9 mouse cellular contexts compared by ENCODE assay signal in the genomic region with DNA sequence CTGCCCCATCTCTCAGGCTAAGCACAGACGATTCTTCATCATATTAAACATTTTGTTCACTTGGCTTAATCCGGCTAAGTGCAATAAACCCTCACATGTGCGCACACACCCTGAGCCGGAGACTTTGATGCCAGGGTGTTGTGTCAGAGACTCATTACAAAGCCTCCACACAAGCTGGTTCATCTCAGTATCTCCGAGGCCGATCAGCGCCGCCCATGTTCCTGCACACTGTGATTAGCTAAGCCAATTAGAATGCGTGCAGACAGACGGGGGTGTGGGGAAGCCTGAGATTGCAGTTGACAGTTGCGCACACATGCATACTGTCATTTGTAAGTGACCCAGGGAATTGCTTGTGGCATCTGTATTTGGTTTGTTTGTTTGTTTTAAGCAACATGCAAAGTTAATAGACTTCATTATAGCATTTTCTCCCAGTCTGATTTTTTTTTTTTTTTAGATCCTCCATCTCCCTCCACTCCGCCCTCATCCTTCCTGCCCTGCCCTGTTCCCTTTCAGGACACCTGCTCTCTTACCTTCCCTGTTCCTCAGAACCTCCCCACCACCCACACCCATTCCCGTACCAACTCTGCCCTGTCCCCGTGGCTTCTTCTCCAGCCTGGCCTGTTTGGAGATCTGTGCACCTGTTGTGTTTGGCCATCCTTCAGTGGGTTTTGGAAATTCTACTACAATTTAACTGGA.
A peak's percentile ranks its signal among the peaks of the same experiment; 100 is the strongest.
DNase-seq lines count a peak whose midpoint lies in the region; ATAC-seq lines count a peak whose summit lies in the region.
"Had no signal": no experiment of that assay in that cellular context is flagged by ENCODE, and none has a peak within 500 bp of the region (broad histone marks: within the 10 kb centered on the region; RNA-seq: fewer than 3 reads in every experiment).

No protein-coding gene starts in this region.

- 59% methylated on average over 14 of the region's 14 CpGs for WGBS in hindbrain, embryonic 16.5 days
- 76% methylated on average over 14 of the region's 14 CpGs for WGBS in hindbrain, embryonic 10.5 days
- WGBS in intestine, embryonic 16.5 days: 52% methylated on average over 14 of the region's 14 CpGs
- WGBS in liver, embryonic 15.5 days (ENCODE audit: insufficient replicate concordance): 46% methylated on average over 14 of the region's 14 CpGs

- no peak overlapping the region for H3K4me3 ChIP-seq in hindbrain, embryonic 16.5 days (ENCODE audit: low read length)
- no peak overlapping the region for H3K4me3 ChIP-seq in hindbrain, embryonic 10.5 days
- no peak overlapping the region for H3K4me3 ChIP-seq in intestine, embryonic 16.5 days (ENCODE audit: low read length)
- no peak overlapping the region for H3K4me3 ChIP-seq in liver, embryonic 15.5 days (replicated peaks)
- H3K4me3 ChIP-seq: limb, embryonic 12.5 days had no signal

- H3K4me2 ChIP-seq in hindbrain, embryonic 16.5 days (ENCODE audit: low read length): peak overlapping the region; percentile 8
- H3K4me2 ChIP-seq in intestine, embryonic 16.5 days (ENCODE audit: low read depth, low read length): no peak overlapping the region
- peak overlapping the region; percentile 13; the same call in 1 of the 2 replicates for H3K4me2 ChIP-seq in liver, embryonic 15.5 days
- H3K4me2 ChIP-seq: limb, embryonic 12.5 days had no signal

- H3K4me1 ChIP-seq in hindbrain, embryonic 16.5 days (ENCODE audit: control insufficient read depth, insufficient read depth, low read depth, low read length): peaks cover 4% of the 10 kb centered on the region
- peaks cover 22% of the 10 kb centered on the region for H3K4me1 ChIP-seq in hindbrain, embryonic 10.5 days (replicated peaks)
- H3K4me1 ChIP-seq in intestine, embryonic 16.5 days (ENCODE audit: control insufficient read depth, insufficient read depth, low read length): peaks cover 3% of the 10 kb centered on the region; the same call in 1 of the 2 replicates
- peaks cover 43% of the 10 kb centered on the region for H3K4me1 ChIP-seq in liver, embryonic 15.5 days (replicated peaks)

- no peaks in the 10 kb centered on the region for H3K9me3 ChIP-seq in hindbrain, embryonic 16.5 days (ENCODE audit: control insufficient read depth, low read length)
- no peaks in the 10 kb centered on the region for H3K9me3 ChIP-seq in hindbrain, embryonic 10.5 days
- no peaks in the 10 kb centered on the region for H3K9me3 ChIP-seq in intestine, embryonic 16.5 days (ENCODE audit: control insufficient read depth, low read length)
- H3K9me3 ChIP-seq in liver, embryonic 15.5 days (replicated peaks): no peaks in the 10 kb centered on the region
- H3K9me3 ChIP-seq: limb, embryonic 12.5 days had no signal

- no peaks in the 10 kb centered on the region for H3K27me3 ChIP-seq in hindbrain, embryonic 16.5 days (replicated peaks; ENCODE audit: control insufficient read depth, insufficient read depth, low read length)
- H3K27me3 ChIP-seq in hindbrain, embryonic 10.5 days (ENCODE audit: insufficient read depth, poor library complexity, severe bottlenecking): peaks cover 10% of the 10 kb centered on the region; the same call in 1 of the 2 replicates
- H3K27me3 ChIP-seq in intestine, embryonic 16.5 days (replicated peaks; ENCODE audit: control insufficient read depth, insufficient read depth, low read length): no peaks in the 10 kb centered on the region
- peaks cover 42% of the 10 kb centered on the region for H3K27me3 ChIP-seq in liver, embryonic 15.5 days

- no peak overlapping the region for H3K27ac ChIP-seq in hindbrain, embryonic 16.5 days (ENCODE audit: low read depth, low read length)
- H3K27ac ChIP-seq in hindbrain, embryonic 10.5 days: no peak overlapping the region
- H3K27ac ChIP-seq in intestine, embryonic 16.5 days (ENCODE audit: low read length): no peak overlapping the region
- H3K27ac ChIP-seq in liver, embryonic 15.5 days (replicated peaks): no peak overlapping the region
- H3K27ac ChIP-seq: limb, embryonic 12.5 days had no signal

- H3K9ac ChIP-seq in hindbrain, embryonic 16.5 days (ENCODE audit: low read depth, low read length): no peak overlapping the region
- H3K9ac ChIP-seq in intestine, embryonic 16.5 days (ENCODE audit: low read depth, low read length): no peak overlapping the region
- no peak overlapping the region for H3K9ac ChIP-seq in liver, embryonic 15.5 days
- H3K9ac ChIP-seq: limb, embryonic 12.5 days had no signal

- no peak for ATAC-seq in hindbrain, embryonic 16.5 days
- peak; percentile 80 for ATAC-seq in intestine, embryonic 16.5 days
- no peak for ATAC-seq in liver, embryonic 15.5 days (ENCODE audit: insufficient read depth)
- no peak for ATAC-seq in megakaryocyte, adult 5-6 weeks (ENCODE audit: poor library complexity, severe bottlenecking)

- no peak for DNase-seq in hindbrain, embryonic 10.5 days (ENCODE audit: low spot score)
- DNase-seq in right cerebral cortex, postnatal 25 days: peak; percentile 23
- no peak for DNase-seq in embryo, embryonic 11 days
- no peak for DNase-seq in thymus, postnatal 25 days

- no peaks in the 10 kb centered on the region for H3K36me3 ChIP-seq in hindbrain, embryonic 16.5 days (ENCODE audit: control insufficient read depth, insufficient read depth, low read length)
- H3K36me3 ChIP-seq in hindbrain, embryonic 10.5 days: no peaks in the 10 kb centered on the region
- H3K36me3 ChIP-seq in intestine, embryonic 16.5 days (ENCODE audit: control insufficient read depth, insufficient read depth, low read length): no peaks in the 10 kb centered on the region
- H3K36me3 ChIP-seq in liver, embryonic 15.5 days (replicated peaks): no peaks in the 10 kb centered on the region
- H3K36me3 ChIP-seq: limb, embryonic 12.5 days had no signal
